Mouse (Mus musculus): Measurements from ENCODE around the gene Svip. TPM values are rescaled to one million over a fixed set of nuclear protein-coding genes. Genes with fewer than 3 reads are reported as not detected.

The Svip gene
- 1.9 and 2.5 TPM in 2 replicates for polyA plus RNA-seq (2014; fragmentation: Nextera tagmentation; extraction: Ambion mirVana)

GRCm38 (mm10) chr7:52005511-52006295, at the start of gene Svip:
Svip (minus strand) TSS chr7:52006018.
- peak within 1 kb of the TSS; percentile 52 for H3K4me2 ChIP-seq (ENCODE audit: low read depth, severe bottlenecking)
- ATAC-seq (ENCODE audit: insufficient number of reproducible peaks, low FRiP score, low TSS enrichment, low read depth) (peak; percentile 93), DNase-seq (ENCODE audit: low spot score) (peak; percentile 84)
- H3K36me3 ChIP-seq (ENCODE audit: control insufficient read depth, insufficient read depth, low read length): no peaks in the 10 kb centered on the region
- no peak within 1 kb of the TSS for H3K9ac ChIP-seq (ENCODE audit: low read length)
- no peak within 1 kb of the TSS for H3K27ac ChIP-seq (replicated peaks; ENCODE audit: low read depth, low read length)
- H3K9me3 ChIP-seq (ENCODE audit: control insufficient read depth, low read length): no peaks in the 10 kb centered on the region
- no peaks in the 10 kb centered on the region for H3K4me1 ChIP-seq (ENCODE audit: control insufficient read depth, insufficient read depth, low read length)
- WGBS: under 1% methylated on average over 41 of the region's 47 CpGs
- peak within 1 kb of the TSS; percentile 45 for H3K4me3 ChIP-seq (ENCODE audit: low read depth, low read length)
- H3K27me3 ChIP-seq (ENCODE audit: control insufficient read depth, insufficient read depth, low read length): peaks cover 8% of the 10 kb centered on the region; the same call in 1 of the 2 replicates

GRCm38 (mm10) chr7:52037600-52038582, 32.1 kb upstream of the Svip start:
- H3K36me3 ChIP-seq (ENCODE audit: control insufficient read depth, insufficient read depth, low read length): no peaks in the 10 kb centered on the region
- no peak overlapping the region for H3K4me3 ChIP-seq (ENCODE audit: low read depth, low read length)
- no peak overlapping the region for H3K9ac ChIP-seq (ENCODE audit: low read length)
- no peaks in the 10 kb centered on the region for H3K4me1 ChIP-seq (ENCODE audit: control insufficient read depth, insufficient read depth, low read length)
- H3K4me2 ChIP-seq (ENCODE audit: low read depth, severe bottlenecking): no peak overlapping the region
- no peak overlapping the region for H3K27ac ChIP-seq (replicated peaks; ENCODE audit: low read depth, low read length)
- no peaks in the 10 kb centered on the region for H3K27me3 ChIP-seq (ENCODE audit: control insufficient read depth, insufficient read depth, low read length)
- DNase-seq (ENCODE audit: low spot score) (peak; percentile 39), ATAC-seq (ENCODE audit: insufficient number of reproducible peaks, low FRiP score, low TSS enrichment, low read depth) (no peak; the same call in 1 of the 2 replicates)
- H3K9me3 ChIP-seq (ENCODE audit: control insufficient read depth, low read length): no peaks in the 10 kb centered on the region
- 48% methylated on average over 8 of the region's 8 CpGs for WGBS

- WGBS: 91% methylated on average over 5 of the region's 5 CpGs
- H3K4me1 ChIP-seq (ENCODE audit: control insufficient read depth, insufficient read depth, low read length): no peaks in the 10 kb centered on the region
- H3K27me3 ChIP-seq (ENCODE audit: control insufficient read depth, insufficient read depth, low read length): no peaks in the 10 kb centered on the region
- H3K27ac ChIP-seq (replicated peaks; ENCODE audit: low read depth, low read length): no peak overlapping the region
- DNase-seq (ENCODE audit: low spot score): no peak
- H3K9me3 ChIP-seq (ENCODE audit: control insufficient read depth, low read length): no peaks in the 10 kb centered on the region
- no peaks in the 10 kb centered on the region for H3K36me3 ChIP-seq (ENCODE audit: control insufficient read depth, insufficient read depth, low read length)
- no peak for ATAC-seq (ENCODE audit: insufficient number of reproducible peaks, low FRiP score, low TSS enrichment, low read depth)
- H3K4me3 ChIP-seq (ENCODE audit: low read depth, low read length): no peak overlapping the region
- no peak overlapping the region for H3K4me2 ChIP-seq (ENCODE audit: low read depth, severe bottlenecking)
- H3K9ac ChIP-seq (ENCODE audit: low read length): no peak overlapping the region
Measured at GRCm38 (mm10) chr7:52024050-52024626, 18.3 kb upstream of the Svip start.

GRCm38 (mm10) chr7:52022039-52022438, 16.2 kb upstream of the Svip start:
- Histone ChIP-seq H3K4me1 (ENCODE audit: control insufficient read depth, insufficient read depth, low read length) (no peaks in the 10 kb centered on the region), H3K27ac (replicated peaks; ENCODE audit: low read depth, low read length) (no peak overlapping the region), H3K36me3 (ENCODE audit: control insufficient read depth, insufficient read depth, low read length) (no peaks in the 10 kb centered on the region), H3K9me3 (ENCODE audit: control insufficient read depth, low read length) (no peaks in the 10 kb centered on the region), H3K9ac (ENCODE audit: low read length) (no peak overlapping the region), H3K4me2 (ENCODE audit: low read depth, severe bottlenecking) (no peak overlapping the region), H3K4me3 (ENCODE audit: low read depth, low read length) (no peak overlapping the region), H3K27me3 (ENCODE audit: control insufficient read depth, insufficient read depth, low read length) (no peaks in the 10 kb centered on the region)
- ATAC-seq (ENCODE audit: insufficient number of reproducible peaks, low FRiP score, low TSS enrichment, low read depth) (no peak), DNase-seq (ENCODE audit: low spot score) (no peak)
- 90% methylated on average over 4 of the region's 4 CpGs for WGBS

- Histone ChIP-seq H3K4me2 (ENCODE audit: low read depth, severe bottlenecking) (no peak within 1 kb of the TSS), H3K9me3 (ENCODE audit: control insufficient read depth, low read length) (no peaks in the 10 kb centered on the region), H3K4me3 (ENCODE audit: low read depth, low read length) (no peak within 1 kb of the TSS), H3K9ac (ENCODE audit: low read length) (no peak within 1 kb of the TSS), H3K27ac (replicated peaks; ENCODE audit: low read depth, low read length) (no peak within 1 kb of the TSS), H3K27me3 (ENCODE audit: control insufficient read depth, insufficient read depth, low read length) (no peaks in the 10 kb centered on the region), H3K36me3 (ENCODE audit: control insufficient read depth, insufficient read depth, low read length) (no peaks in the 10 kb centered on the region), H3K4me1 (ENCODE audit: control insufficient read depth, insufficient read depth, low read length) (no peaks in the 10 kb centered on the region)
- ATAC-seq (ENCODE audit: insufficient number of reproducible peaks, low FRiP score, low TSS enrichment, low read depth): no peak
- 86% methylated on average over 3 of the region's 3 CpGs for whole genome bisulfite sequencing
- DNase-seq (ENCODE audit: low spot score): no peak
Measured at GRCm38 (mm10) chr7:52015628-52016027, 9.8 kb upstream of the Svip start, which contains the start of gene 1700015G11Rik. 1700015G11Rik (minus strand) TSS chr7:52015728.

- no peak overlapping the region for H3K27ac ChIP-seq (replicated peaks; ENCODE audit: low read depth, low read length)
- no peak overlapping the region for H3K4me3 ChIP-seq (ENCODE audit: low read depth, low read length)
- ATAC-seq (ENCODE audit: insufficient number of reproducible peaks, low FRiP score, low TSS enrichment, low read depth) (no peak), DNase-seq (ENCODE audit: low spot score) (no peak)
- WGBS: 92% methylated on average over 1 of the region's 1 CpGs
- H3K36me3 ChIP-seq (ENCODE audit: control insufficient read depth, insufficient read depth, low read length): no peaks in the 10 kb centered on the region
- H3K9me3 ChIP-seq (ENCODE audit: control insufficient read depth, low read length): no peaks in the 10 kb centered on the region
- H3K27me3 ChIP-seq (ENCODE audit: control insufficient read depth, insufficient read depth, low read length): no peaks in the 10 kb centered on the region
- no peak overlapping the region for H3K9ac ChIP-seq (ENCODE audit: low read length)
- no peaks in the 10 kb centered on the region for H3K4me1 ChIP-seq (ENCODE audit: control insufficient read depth, insufficient read depth, low read length)
- no peak overlapping the region for H3K4me2 ChIP-seq (ENCODE audit: low read depth, severe bottlenecking)
Measured at GRCm38 (mm10) chr7:52015180-52015579, 9.4 kb upstream of the Svip start.

GRCm38 (mm10) chr7:52013457-52013856, 7.6 kb upstream of the Svip start:
- WGBS: 82% methylated on average over 7 of the region's 7 CpGs
- Histone ChIP-seq H3K4me2 (ENCODE audit: low read depth, severe bottlenecking) (no peak overlapping the region), H3K9ac (ENCODE audit: low read length) (no peak overlapping the region), H3K27ac (replicated peaks; ENCODE audit: low read depth, low read length) (no peak overlapping the region), H3K27me3 (ENCODE audit: control insufficient read depth, insufficient read depth, low read length) (no peaks in the 10 kb centered on the region), H3K4me3 (ENCODE audit: low read depth, low read length) (no peak overlapping the region), H3K9me3 (ENCODE audit: control insufficient read depth, low read length) (no peaks in the 10 kb centered on the region), H3K36me3 (ENCODE audit: control insufficient read depth, insufficient read depth, low read length) (no peaks in the 10 kb centered on the region), H3K4me1 (ENCODE audit: control insufficient read depth, insufficient read depth, low read length) (no peaks in the 10 kb centered on the region)
- ATAC-seq (ENCODE audit: insufficient number of reproducible peaks, low FRiP score, low TSS enrichment, low read depth): no peak
- no peak for DNase-seq (ENCODE audit: low spot score)

- ATAC-seq (ENCODE audit: insufficient number of reproducible peaks, low FRiP score, low TSS enrichment, low read depth) (no peak), DNase-seq (ENCODE audit: low spot score) (no peak)
- Histone ChIP-seq H3K27ac (replicated peaks; ENCODE audit: low read depth, low read length) (no peak overlapping the region), H3K4me3 (ENCODE audit: low read depth, low read length) (no peak overlapping the region), H3K36me3 (ENCODE audit: control insufficient read depth, insufficient read depth, low read length) (no peaks in the 10 kb centered on the region), H3K4me1 (ENCODE audit: control insufficient read depth, insufficient read depth, low read length) (no peaks in the 10 kb centered on the region), H3K9me3 (ENCODE audit: control insufficient read depth, low read length) (no peaks in the 10 kb centered on the region), H3K27me3 (ENCODE audit: control insufficient read depth, insufficient read depth, low read length) (peaks cover 8% of the 10 kb centered on the region; the same call in 1 of the 2 replicates), H3K4me2 (ENCODE audit: low read depth, severe bottlenecking) (no peak overlapping the region), H3K9ac (ENCODE audit: low read length) (no peak overlapping the region)
- 87% methylated on average over 2 of the region's 2 CpGs for WGBS
Measured at GRCm38 (mm10) chr7:52007138-52007537, 1.3 kb upstream of the Svip start.
